Mouse (Mus musculus) cerebellum, postnatal 25 days (tissue): Measurements from ENCODE around the gene Arhgap23.

Experiments used
- DNase-seq, 2 experiments: peaks; one replicate each; pipeline ENCODE4 v3.0.0; 2021; ENCODE audit warnings: mixed read lengths in 2 of 2

The Arhgap23 gene

DNA sequence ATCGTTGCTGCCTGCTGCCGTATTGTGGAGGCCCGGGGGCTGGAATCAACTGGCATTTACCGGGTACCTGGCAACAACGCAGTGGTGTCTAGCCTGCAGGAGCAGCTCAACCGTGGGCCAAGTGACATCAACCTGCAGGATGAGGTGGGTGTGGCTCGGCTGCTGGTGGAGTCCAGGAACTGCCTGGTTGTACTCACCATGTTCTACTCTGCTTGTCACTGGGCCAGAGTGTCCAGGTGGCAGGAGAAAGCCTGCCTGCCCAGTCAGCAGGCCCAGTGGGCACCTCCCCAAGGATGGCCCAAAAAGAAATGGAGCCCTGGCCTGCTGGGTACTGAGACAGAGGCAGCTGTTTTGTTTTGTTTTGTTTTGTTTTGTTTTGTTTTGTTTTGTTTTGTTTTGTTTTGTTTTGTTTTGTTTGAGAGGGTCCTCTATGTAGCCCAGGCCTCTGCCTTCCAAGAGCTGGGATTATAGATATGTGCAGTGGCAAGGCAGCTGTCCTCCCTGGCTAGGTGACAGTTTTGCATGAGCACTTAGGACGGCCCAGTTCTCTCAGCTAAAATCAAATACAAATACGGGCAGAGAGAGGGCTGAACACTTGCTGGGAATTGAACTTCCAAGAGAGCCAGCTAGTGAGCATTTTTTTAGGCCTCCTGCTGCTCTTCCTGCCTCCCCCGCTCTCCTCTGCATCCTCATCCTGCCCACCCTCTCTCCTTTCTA is 51.3 kb downstream of the Arhgap23 start:
- peak; percentile 92 to 95 for DNase-seq

DNA sequence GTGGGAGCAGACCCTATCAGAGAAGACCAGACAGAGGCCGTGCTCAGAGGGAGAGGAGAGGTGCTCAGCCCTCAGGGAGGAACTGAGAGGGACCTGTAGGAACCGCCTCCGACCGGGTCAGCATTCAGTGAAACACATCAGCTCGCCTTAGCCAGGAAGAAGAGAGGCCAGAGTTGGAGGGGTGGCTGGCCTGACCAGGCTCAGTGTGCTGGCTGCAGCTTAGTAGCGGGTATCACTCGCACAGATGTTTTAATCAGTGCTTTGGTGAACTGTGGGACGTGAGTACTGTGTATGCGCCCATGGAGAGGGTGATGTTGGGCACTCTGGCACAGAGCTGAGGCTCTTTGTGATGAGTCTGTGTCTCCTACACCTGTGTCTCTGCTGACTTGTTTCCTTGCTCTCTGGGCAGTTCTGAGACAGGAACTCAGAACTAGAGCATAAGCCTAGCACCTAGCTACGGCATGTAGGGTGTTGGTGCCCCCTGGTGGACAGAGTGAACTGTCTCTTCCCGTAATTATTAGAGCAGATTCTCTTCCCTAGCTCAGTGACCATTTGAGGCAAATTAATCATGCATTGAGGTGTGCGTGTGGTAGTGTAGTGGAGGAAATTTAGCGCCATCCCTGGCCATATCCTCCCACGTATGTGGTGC is 53.4 kb downstream of the Arhgap23 start:
- DNase-seq: peak; percentile 90 to 96

DNA sequence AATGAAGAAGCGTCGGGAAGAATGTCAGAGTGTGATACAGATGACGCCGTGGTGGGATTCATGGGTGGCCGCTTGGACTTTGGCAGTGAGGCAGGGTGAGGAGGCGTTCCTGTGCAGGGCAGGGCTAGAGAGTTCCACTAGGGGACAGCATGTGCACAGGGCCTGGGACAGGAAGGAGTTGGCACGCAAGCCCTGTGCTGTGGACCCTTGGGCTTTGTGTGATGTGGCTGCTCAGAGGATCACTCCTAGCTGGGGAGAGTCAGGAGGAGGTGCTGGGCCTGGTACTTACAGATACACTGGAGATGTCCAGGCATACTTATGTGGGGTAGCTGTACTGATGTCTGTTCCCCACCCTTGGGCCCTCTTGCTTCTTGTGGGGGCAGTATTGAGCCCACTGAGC is 54.5 kb downstream of the Arhgap23 start:
- DNase-seq: no peak

DNA sequence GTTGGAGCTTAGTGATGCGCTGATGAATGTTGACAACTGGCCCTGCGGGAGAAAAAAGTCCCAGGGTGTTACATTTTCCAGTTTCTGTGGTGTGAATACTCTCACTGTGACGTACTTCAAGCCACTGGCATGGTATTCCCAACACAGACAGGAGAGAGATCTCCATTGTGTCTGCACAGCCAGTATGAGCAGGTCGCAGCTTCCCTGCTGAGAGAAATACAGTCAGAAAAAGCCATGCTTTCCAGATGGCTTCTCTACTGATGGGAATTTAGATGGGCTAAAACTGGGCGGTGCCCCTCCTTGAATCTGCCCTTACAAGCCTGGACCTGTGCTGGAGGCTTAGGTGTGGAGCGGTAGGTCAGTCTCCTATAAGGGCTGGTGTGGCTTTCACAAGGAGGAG is 55.9 kb downstream of the Arhgap23 start:
- DNase-seq: no peak

DNA sequence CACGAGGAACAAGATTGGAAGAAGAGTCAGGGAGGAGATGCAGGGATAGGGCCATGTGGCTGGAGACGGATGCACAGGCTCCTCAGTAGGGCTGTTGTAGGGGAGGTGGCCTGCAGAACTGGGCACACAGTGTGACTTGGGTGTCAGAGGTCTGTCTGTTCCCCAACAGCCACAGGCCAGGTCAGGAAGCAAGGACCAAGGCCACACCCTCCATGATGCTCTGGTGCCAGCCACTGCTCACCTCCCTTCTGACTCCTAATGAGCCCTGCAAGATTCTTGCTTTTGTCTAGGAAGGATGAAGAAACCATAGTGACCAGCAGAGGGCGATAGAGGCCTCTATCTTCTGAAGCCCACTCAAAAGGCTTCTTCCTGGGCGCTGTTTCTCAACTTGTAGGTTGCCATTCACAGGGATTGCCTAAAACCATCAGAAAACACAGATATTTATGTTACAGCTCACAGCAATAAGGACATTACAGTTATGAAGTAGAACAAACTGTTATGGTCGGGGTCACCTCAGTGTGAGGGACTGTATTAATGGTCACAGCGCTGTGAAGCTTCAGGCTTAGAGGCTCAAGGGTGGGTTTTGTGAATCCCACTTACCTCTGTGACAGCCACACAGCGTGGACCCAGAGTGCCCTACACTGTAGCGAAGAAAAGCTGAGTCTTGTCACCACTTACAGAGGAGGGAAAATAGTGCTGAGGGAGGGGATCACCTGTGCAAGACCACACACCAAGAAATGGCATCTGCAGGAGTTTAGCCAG is 61.2 kb downstream of the Arhgap23 start:
- peak; percentile 67 to 83 for DNase-seq

DNA sequence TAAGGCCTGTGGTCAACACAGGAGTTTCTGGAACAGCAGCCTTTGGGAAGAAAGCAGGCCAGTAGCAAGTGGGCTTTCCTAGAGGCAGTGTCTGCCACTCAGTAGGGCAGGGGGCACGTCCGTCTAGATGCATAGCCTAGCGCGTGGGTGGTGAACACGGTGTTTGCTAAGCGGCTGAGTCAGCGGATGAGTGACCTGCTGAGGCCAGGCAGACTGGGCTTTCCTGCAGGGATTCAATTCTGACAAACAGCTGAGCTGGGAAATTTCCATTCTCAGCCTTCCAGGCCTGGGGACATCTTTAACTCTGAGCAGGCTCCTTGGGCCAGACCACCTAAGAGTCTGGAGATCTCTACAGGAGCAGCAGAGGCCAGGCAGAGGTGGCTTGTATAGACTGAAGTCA is 62.1 kb downstream of the Arhgap23 start:
- DNase-seq: peak; percentile 67 to 71

DNA sequence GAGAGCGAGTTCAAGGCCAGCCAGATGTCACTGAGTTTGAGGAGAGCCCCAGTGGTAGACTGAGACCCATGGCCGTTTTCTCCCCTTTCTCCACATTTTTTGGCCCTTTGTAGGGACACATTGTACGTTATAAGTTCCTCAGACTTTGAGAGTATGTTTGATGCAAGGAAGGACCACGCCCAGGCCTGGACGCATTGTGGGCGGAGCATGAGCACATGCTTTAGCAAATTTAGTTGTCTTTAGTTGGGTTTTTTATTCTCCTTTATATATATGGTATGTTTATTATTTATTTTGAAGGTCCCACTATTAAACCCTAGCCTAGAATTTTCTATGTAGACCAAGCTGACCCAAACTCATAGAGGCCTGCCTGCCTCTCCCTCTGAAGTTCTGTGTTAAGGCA is 63.0 kb downstream of the Arhgap23 start:
- no peak for DNase-seq

DNA sequence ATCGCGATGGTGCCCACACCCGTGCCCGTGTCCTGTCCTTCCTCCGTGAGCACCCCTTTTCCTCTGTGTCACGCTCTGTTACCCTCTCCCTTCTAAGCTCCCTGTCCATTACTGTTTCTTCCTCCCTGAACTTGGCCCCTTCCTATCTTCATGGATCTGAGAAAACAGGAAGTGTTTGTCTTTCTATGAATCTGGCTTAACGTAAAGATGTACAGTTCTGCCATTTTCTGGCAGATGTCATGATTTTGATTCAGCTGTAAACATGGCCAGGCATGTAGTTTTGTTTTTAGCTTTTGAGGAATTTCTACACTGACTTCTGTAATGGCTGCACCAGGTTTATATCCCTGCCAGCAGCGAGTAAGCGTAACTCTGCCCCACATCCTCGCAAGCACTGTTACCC is 63.8 kb downstream of the Arhgap23 start:
- DNase-seq: no peak

DNA sequence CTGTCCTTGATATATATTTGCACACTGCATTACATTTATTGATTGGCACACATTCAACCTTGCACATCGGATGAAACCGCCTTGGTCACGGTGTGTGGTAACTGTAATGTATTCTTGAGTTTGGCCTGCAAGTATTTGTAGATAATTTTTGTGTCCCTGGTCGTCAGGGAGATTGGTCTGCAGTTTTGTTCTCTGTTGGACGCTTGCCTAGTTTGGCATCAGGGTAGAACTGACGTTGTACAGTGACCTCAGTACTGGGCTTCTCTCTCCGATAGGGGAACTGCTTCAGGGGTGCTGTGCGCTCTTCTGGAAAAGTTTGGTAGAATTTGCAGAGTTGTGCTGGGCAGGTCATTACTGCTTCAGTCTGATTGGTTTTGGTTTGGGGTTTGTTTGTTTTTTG is 64.5 kb downstream of the Arhgap23 start:
- no peak for DNase-seq

DNA sequence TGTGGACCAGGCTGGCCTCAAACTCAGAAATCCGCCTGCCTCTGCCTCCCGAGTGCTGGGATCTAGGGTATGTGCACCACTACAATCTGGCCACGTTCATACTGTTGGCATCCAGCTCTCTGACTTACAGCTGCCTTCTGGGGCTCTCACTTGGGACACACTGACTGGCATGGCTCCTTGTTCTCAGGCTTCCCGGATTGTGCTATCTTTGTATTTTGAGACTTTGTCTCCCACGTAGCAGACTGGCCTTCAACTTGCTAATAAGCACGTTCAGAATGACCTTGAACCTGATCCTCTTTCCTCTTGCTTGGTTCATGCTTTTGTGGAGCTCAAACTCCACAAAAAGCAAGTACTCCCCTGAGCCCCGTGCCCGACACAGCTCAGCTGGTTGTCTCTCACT is 70.3 kb downstream of the Arhgap23 start:
- no peak for DNase-seq

DNA sequence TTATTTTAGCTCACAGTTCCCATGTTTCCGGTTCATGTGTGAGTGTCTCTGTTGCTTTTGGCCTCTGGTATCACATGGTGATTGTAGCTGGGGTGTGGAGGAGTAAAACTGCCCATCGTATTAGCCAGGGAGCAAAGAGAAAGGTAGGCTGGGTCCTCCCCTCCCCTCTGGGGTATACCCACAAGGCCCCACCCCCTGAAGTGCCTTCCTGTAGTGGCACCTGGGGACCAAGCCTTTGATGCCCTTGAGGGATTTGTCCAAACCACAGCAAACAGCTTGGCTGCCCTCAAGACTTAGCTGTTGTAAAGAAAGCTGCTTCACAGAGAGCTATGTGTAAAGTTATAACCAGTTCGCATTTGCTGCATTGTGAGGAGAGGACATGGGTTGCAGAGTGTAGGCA is 72.3 kb downstream of the Arhgap23 start:
- no peak for DNase-seq

DNA sequence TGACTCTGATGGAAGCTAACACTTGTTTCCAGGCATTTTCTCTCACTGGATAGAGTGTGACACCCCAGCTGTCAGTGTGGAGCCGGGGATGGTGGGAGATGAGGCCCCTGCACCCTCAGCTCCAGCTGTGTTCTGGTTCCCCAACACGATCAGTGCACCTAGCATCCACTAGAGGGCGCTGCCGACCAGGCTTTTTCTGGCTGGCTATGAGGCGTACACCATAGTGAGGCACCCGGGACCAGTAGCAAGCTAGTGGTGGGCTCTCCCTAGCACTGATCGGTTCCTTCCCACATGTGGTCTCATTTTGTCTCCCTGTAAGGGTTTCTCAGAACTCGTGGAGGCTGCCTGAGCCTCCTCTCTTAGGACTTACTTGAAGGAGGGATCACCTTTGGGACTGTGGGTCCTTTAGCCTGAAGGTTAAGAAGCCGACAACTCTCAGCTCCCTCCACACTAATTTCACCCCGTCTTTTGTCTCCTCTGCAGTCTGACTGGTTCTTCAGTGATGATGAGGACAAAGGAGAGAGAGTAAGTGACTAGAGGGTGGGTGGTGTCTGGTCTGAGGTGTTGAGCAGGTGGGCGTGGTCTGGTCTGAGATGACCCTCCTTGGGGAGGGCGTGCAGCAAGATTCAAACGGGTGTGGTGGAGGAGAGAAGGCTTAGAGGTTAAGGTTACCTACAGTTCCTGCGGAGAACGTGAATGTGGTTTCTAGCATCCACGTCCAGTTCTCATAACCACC is 74.4 kb downstream of the Arhgap23 start:
- DNase-seq: peak; percentile 86 to 88

DNA sequence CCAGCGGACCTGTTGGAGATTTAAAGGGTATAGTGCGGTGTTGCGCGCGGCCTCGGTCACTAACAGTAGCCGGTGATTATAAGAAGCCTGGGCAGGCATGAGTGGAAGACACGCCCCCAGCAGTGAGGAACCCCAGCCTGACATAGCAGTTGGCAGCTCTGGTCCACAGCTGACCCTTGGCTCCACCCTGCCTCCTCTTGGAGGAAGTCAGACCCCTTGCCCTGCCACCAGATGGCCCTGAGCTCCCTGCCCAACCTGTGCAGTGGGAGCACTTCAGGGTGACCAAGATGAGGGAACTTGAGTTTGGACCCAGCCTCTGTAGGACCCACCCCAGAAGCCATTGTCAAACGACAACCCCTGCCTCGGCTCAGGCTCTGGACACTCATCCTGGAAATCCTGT is 76.3 kb downstream of the Arhgap23 start:
- no peak for DNase-seq

DNA sequence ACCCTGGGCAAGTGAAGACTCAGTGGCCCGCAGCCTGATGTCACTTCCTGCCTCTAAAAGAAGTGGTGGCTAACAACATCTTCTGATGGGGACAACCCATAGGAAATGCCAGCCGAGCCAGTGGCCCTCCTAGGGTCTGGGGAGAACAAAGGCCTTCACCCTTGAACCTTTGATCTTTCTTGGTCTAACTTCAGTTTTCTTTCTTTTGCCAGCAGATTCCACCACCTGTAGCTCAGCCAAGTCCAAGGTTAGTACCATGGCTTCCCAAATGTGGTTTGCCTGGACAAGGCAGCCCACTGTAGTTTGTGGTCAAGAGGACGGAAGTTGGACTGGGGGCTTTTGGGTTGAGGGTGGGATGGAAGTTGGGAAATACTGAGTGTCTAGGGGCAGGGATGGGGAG is 77.5 kb downstream of the Arhgap23 start:
- DNase-seq: no peak

DNA sequence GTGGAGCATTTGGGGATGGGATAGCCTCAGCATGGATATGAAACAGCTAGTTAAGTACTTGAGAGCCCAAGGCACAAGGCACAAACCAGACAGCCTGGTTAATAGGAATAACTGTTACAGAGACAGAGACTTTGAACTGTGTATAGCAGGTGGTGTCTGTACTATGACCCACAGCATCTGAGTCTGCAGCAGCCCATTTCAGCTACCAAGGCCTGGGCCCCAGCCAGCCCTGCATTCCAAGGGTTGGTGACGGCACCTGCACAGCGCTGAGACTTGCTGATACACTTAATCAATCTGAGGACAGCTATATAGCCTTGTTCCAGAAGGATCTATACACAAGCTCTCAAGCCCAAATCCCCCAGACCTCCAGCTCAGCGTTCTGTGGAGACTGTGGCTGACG is 82.2 kb downstream of the Arhgap23 start:
- DNase-seq: no peak

DNA sequence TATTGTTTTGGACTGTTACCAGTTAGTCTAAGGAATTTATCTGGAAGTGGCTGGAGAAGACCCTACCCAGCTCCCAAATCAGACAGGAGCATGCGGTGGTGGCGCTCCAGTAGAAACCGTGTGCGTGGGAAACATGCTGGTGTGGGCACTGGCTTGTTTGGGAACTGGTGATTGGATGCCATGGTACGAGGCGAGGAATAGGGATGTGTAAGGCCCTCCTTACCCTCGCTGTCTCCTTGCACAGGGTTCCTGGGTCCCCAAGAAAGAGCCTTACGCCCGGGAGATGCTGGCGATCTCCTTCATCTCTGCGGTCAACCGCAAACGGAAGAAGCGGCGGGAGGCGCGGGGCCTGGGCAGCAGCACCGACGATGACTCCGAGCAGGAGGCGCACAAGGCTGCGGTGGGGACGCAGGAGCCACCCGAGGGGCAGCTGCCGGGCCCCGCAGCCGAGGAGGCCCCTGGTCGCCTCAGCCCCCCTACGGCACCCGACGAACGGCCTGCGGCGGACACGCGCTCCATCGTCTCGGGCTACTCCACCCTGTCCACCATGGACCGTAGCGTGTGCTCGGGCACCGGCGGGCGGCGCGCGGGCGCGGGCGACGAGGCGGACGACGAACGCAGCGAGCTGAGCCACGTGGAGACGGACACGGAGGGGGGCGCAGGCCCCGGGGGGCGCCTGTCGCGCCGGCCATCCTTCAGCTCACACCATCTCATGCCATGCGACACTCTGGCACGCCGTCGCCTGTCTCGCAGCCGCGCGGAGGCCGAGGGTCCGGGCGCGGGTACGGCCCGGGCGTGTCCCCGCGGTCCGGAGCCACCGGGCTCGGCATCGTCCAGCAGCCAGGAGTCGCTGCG is 84.8 kb downstream of the Arhgap23 start, which contains the start of gene 4933428G20Rik:
Gene 4933428G20Rik (minus strand): TSS at position 476 of the 855 bp plus-strand sequence.
- peak; percentile 40 to 47 for DNase-seq

DNA sequence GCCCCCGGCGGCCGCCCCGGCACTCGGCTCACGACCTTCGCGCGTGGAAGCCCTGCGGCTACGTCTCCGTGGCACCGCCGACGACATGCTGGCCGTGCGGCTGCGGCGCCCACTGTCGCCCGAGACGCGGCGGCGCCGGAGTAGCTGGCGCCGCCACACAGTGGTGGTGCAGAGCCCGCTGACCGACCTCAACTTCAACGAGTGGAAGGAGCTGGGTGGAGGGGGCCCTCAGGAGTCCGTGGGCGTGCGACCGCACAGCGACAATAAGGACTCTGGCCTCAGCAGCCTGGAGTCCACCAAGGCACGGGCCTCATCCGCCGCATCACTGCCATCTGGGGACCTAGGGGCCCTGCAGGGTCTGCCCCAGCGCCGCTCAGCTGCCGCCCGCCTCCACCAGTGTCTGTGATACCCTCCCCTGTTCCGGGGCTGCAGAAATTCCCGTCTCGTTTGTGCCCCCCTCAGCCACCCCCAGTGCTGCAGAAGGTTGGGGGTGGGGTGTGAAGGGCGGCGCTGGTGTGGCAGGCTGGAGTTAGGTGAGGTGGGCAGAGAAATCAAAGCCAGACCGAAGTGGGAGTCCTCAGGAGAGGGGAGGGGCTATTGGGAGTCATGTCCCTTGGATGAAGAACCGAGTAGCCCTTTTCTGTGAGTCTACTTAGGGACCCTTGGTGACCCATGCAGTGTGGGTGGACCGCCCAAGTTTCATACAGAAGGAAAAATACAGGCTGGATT is 85.6 kb downstream of the Arhgap23 start:
- peak; percentile 34 to 46 for DNase-seq

DNA sequence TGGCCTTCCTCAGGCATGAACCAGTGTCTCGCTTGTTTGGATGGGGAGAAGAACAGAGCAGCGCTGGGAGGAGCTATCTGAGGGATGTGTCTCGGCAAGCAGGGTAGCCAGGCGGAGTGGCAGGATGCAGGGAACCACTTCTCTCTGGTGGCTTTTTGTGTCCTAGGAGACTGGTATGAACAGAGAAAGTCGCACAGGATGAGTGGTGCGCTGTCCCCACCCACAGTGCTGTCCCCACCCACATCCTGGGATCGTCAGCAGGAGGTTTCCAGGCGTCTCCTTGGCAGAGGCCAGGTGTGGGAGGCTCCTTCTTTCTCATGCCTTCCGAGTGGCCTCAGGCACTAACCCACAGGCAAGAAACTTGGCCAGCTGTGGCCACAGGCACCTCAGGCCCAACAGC is 87.0 kb downstream of the Arhgap23 start:
- no peak for DNase-seq

DNA sequence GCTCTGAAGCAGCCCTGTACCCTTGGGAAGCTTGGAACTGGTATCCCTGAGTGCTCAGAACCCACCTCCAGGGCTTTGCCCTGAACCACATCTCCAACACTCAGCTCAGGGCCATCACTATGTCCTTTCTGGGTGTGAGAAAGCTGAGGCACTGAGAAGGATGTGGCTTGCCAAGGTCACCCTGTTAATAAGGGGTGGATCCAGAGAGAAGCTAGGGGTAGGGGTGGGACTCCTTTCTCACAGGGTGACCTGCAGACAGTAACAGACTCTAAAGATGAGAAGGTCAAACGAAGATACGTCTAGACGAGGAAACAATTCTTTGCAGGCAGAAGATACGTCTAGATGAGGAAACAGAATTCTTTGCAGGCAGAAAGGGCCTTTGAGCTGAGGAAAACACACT is 87.5 kb downstream of the Arhgap23 start:
- no peak for DNase-seq

DNA sequence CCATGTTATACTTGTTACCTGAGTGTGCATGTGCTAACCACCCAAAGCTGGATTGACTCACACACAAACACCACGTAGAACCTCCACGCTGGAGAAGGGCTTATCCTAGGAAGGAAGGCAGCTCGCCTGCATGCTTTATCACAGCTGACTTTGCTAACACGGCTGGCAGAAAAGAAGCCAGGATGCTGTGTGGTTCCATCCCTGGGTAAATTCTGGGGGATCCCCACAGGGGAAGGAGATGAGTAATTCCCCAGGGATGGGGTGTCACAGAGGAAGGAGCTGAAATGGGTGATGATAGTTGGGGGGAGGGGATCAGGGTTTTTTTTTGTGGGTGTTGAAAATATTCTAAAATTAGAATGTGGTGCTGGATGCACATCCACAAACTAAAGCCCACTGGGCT is 90.5 kb downstream of the Arhgap23 start:
- peak in 1 of 2 experiments; percentile 8 for DNase-seq

DNA sequence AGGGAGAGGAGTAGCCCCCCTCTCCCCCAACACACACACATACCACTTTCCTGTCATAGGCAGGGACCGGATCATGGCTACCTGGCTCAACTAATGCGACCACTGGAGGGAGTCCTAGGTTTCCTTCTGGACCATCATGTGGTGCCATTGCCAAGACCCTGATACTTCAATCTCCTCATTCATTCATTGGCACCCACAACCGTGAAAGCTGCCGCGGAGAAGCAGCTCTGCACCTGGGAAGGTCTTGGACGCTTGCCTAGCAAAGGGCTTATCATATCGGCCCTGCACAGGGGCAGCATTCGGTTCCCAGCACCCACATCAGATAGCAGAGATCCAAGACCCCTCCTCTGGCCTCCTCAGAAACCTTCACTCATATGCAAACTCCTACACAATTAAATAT is 91.0 kb downstream of the Arhgap23 start:
- DNase-seq: peak; percentile 34 to 57
